Mouse (Mus musculus): ENCODE data around the gene Bckdhb. TPM values are rescaled to one million over a fixed set of nuclear protein-coding genes. Genes with fewer than 3 reads are reported as not detected.
"Not testable (repeated sequence)": the region's sequence is repeated elsewhere in the genome, so short reads cannot be mapped to it uniquely, and the experiment has no call there.

The Bckdhb gene
- polyA plus RNA-seq, 1 experiment from 2014 or later, result 34.2 TPM

- Histone ChIP-seq H3K4me3 (no peak overlapping the region), H3K9ac (replicated peaks) (no peak overlapping the region), H3K36me3 (no peaks in the 10 kb centered on the region), H3K9me3 (no peaks in the 10 kb centered on the region), H3K4me2 (replicated peaks) (no peak overlapping the region), H3K27me3 (no peaks in the 10 kb centered on the region), H3K27ac (replicated peaks) (no peak overlapping the region), H3K4me1 (peaks cover 9% of the 10 kb centered on the region; the same call in 1 of the 2 replicates)
- 25% methylated on average over 1 of the region's 1 CpGs for WGBS
- no peak for ATAC-seq (replicated peaks)
Measured at GRCm38 (mm10) chr9:84049142-84049541, 124.2 kb downstream of the Bckdhb start.

GRCm38 (mm10) chr9:84050867-84051635, 126.1 kb downstream of the Bckdhb start:
- no peak overlapping the region for H3K4me2 ChIP-seq (replicated peaks)
- no peak overlapping the region for H3K9ac ChIP-seq (replicated peaks)
- no peak for ATAC-seq (replicated peaks)
- no peaks in the 10 kb centered on the region for H3K9me3 ChIP-seq
- no peaks in the 10 kb centered on the region for H3K27me3 ChIP-seq
- H3K4me1 ChIP-seq, result peaks cover 9% of the 10 kb centered on the region; the same call in 1 of the 2 replicates
- H3K36me3 ChIP-seq, result no peaks in the 10 kb centered on the region
- 75% methylated on average over 18 of the region's 18 CpGs for WGBS
- H3K4me3 ChIP-seq, result no peak overlapping the region
- H3K27ac ChIP-seq (replicated peaks), result no peak overlapping the region

GRCm38 (mm10) chr9:84055125-84055807, 130.3 kb downstream of the Bckdhb start:
- WGBS, result 72% methylated on average over 7 of the region's 7 CpGs
- H3K9ac ChIP-seq (replicated peaks), result no peak overlapping the region
- H3K9me3 ChIP-seq, result no peaks in the 10 kb centered on the region
- ATAC-seq (replicated peaks), result peak; percentile 67
- H3K4me2 ChIP-seq (replicated peaks), result no peak overlapping the region
- no peak overlapping the region for H3K4me3 ChIP-seq
- no peak overlapping the region for H3K27ac ChIP-seq (replicated peaks)
- H3K36me3 ChIP-seq, result no peaks in the 10 kb centered on the region
- H3K4me1 ChIP-seq, result no peaks in the 10 kb centered on the region
- H3K27me3 ChIP-seq, result no peaks in the 10 kb centered on the region

GRCm38 (mm10) chr9:84060781-84061180, 135.8 kb downstream of the Bckdhb start:
- not testable (repeated sequence) for H3K27ac ChIP-seq (replicated peaks); ATAC-seq (replicated peaks); H3K4me3 ChIP-seq; H3K4me2 ChIP-seq (replicated peaks); H3K9me3 ChIP-seq; H3K27me3 ChIP-seq; H3K9ac ChIP-seq (replicated peaks); H3K36me3 ChIP-seq; H3K4me1 ChIP-seq
- WGBS, result 93% methylated on average over 4 of the region's 4 CpGs

- Histone ChIP-seq H3K4me3 (no peak overlapping the region), H3K27me3 (no peaks in the 10 kb centered on the region), H3K9me3 (no peaks in the 10 kb centered on the region), H3K27ac (replicated peaks) (no peak overlapping the region), H3K4me1 (no peaks in the 10 kb centered on the region), H3K36me3 (no peaks in the 10 kb centered on the region), H3K4me2 (replicated peaks) (no peak overlapping the region), H3K9ac (replicated peaks) (no peak overlapping the region)
- no peak for ATAC-seq (replicated peaks)
- 93% methylated on average over 3 of the region's 3 CpGs for WGBS
Measured at GRCm38 (mm10) chr9:84063617-84064016, 138.7 kb downstream of the Bckdhb start.

GRCm38 (mm10) chr9:84064113-84064512, 139.2 kb downstream of the Bckdhb start:
- WGBS, result 83% methylated on average over 4 of the region's 4 CpGs
- H3K4me3 ChIP-seq, result no peak overlapping the region
- H3K9ac ChIP-seq (replicated peaks), result no peak overlapping the region
- H3K9me3 ChIP-seq, result no peaks in the 10 kb centered on the region
- H3K4me2 ChIP-seq (replicated peaks), result no peak overlapping the region
- H3K27ac ChIP-seq (replicated peaks), result no peak overlapping the region
- H3K27me3 ChIP-seq, result no peaks in the 10 kb centered on the region
- H3K4me1 ChIP-seq, result no peaks in the 10 kb centered on the region
- H3K36me3 ChIP-seq, result no peaks in the 10 kb centered on the region
- ATAC-seq (replicated peaks), result no peak

GRCm38 (mm10) chr9:84070247-84070646, 145.3 kb downstream of the Bckdhb start:
- peak; percentile 74 for ATAC-seq (replicated peaks)

GRCm38 (mm10) chr9:84070740-84071139, 145.8 kb downstream of the Bckdhb start:
- WGBS, result 53% methylated on average over 5 of the region's 5 CpGs
- peaks cover 10% of the 10 kb centered on the region for H3K4me1 ChIP-seq
- no peak overlapping the region for H3K9ac ChIP-seq (replicated peaks)
- H3K27ac ChIP-seq (replicated peaks), result peak overlapping the region; percentile 31; the same call in 1 of the 2 replicates
- H3K4me3 ChIP-seq, result no peak overlapping the region
- H3K36me3 ChIP-seq, result no peaks in the 10 kb centered on the region
- H3K27me3 ChIP-seq, result no peaks in the 10 kb centered on the region
- 0 out of 2 replicates have a peak, but pooled peaks have one; percentile 23 for ATAC-seq (replicated peaks)
- H3K4me2 ChIP-seq (replicated peaks), result no peak overlapping the region
- no peaks in the 10 kb centered on the region for H3K9me3 ChIP-seq

More at GRCm38 (mm10) chr9:84070247-84070646, 145.3 kb downstream of the Bckdhb start:
- H3K9ac ChIP-seq (replicated peaks), result no peak overlapping the region
- 0 out of 2 replicates have a peak overlapping the region, but pooled peaks have one; percentile 31 for H3K27ac ChIP-seq (replicated peaks)
- H3K9me3 ChIP-seq, result no peaks in the 10 kb centered on the region
- no peak overlapping the region for H3K4me3 ChIP-seq
- H3K4me2 ChIP-seq (replicated peaks), result no peak overlapping the region
- H3K36me3 ChIP-seq, result no peaks in the 10 kb centered on the region
- H3K27me3 ChIP-seq, result no peaks in the 10 kb centered on the region
- peaks cover 10% of the 10 kb centered on the region for H3K4me1 ChIP-seq
- WGBS, result 24% methylated on average over 6 of the region's 6 CpGs

GRCm38 (mm10) chr9:84072534-84072933, 147.6 kb downstream of the Bckdhb start:
- no peak for ATAC-seq (replicated peaks)
- H3K9ac ChIP-seq (replicated peaks), result no peak overlapping the region
- H3K9me3 ChIP-seq, result no peaks in the 10 kb centered on the region
- H3K27ac ChIP-seq (replicated peaks), result no peak overlapping the region
- H3K4me2 ChIP-seq (replicated peaks), result no peak overlapping the region
- H3K4me3 ChIP-seq, result no peak overlapping the region
- peaks cover 10% of the 10 kb centered on the region for H3K4me1 ChIP-seq
- no peaks in the 10 kb centered on the region for H3K36me3 ChIP-seq
- no peaks in the 10 kb centered on the region for H3K27me3 ChIP-seq
- WGBS, result 74% methylated on average over 6 of the region's 6 CpGs

- Histone ChIP-seq H3K4me1 (peaks cover 10% of the 10 kb centered on the region), H3K9me3 (no peaks in the 10 kb centered on the region), H3K27me3 (no peaks in the 10 kb centered on the region), H3K4me2 (replicated peaks) (no peak overlapping the region), H3K4me3 (no peak overlapping the region), H3K27ac (replicated peaks) (no peak overlapping the region), H3K9ac (replicated peaks) (no peak overlapping the region), H3K36me3 (no peaks in the 10 kb centered on the region)
- no peak for ATAC-seq (replicated peaks)
- 84% methylated on average over 9 of the region's 9 CpGs for WGBS
Measured at GRCm38 (mm10) chr9:84073237-84073636, 148.3 kb downstream of the Bckdhb start.

GRCm38 (mm10) chr9:84083551-84083950, 158.6 kb downstream of the Bckdhb start:
- no peaks in the 10 kb centered on the region for H3K27me3 ChIP-seq
- WGBS, result 89% methylated on average over 4 of the region's 4 CpGs
- no peak overlapping the region for H3K4me3 ChIP-seq
- H3K4me1 ChIP-seq, result no peaks in the 10 kb centered on the region
- no peak for ATAC-seq (replicated peaks)
- no peak overlapping the region for H3K9ac ChIP-seq (replicated peaks)
- H3K27ac ChIP-seq (replicated peaks), result no peak overlapping the region
- no peak overlapping the region for H3K4me2 ChIP-seq (replicated peaks)
- no peaks in the 10 kb centered on the region for H3K9me3 ChIP-seq
- H3K36me3 ChIP-seq, result no peaks in the 10 kb centered on the region

GRCm38 (mm10) chr9:84084686-84085085, 159.7 kb downstream of the Bckdhb start:
- Histone ChIP-seq H3K4me1 (no peaks in the 10 kb centered on the region), H3K36me3 (no peaks in the 10 kb centered on the region), H3K9me3 (no peaks in the 10 kb centered on the region), H3K9ac (replicated peaks) (no peak overlapping the region), H3K4me3 (no peak overlapping the region), H3K27ac (replicated peaks) (no peak overlapping the region), H3K4me2 (replicated peaks) (no peak overlapping the region), H3K27me3 (no peaks in the 10 kb centered on the region)
- WGBS, result 76% methylated on average over 5 of the region's 5 CpGs
- 0 out of 2 replicates have a peak, but pooled peaks have one; percentile 26 for ATAC-seq (replicated peaks)

Measured in forebrain, embryonic 15.5 days (tissue).